Comparison of ENCODE assay signal across 18 mouse cellular contexts in the genomic region with DNA sequence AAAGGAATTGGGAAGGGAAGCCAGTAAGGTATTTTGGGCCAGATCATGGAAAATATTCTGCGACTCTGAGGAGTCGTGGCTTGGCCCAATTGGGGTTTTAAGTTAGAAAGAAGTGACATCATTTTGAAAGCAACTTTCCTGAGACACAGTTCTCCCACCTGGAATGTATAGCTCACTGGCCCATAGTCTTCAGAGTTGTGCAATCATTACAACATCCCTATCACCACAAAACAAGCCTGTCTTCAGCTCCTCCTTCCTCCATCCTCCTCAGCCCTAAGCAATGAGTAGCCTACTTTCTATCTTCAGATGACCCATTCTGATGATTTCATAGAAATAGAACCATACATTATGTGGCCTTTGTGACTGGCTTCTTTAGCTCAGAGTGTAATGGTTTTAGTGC.
A peak's percentile ranks its signal among the peaks of the same experiment; 100 is the strongest.
DNase-seq lines count a peak whose midpoint lies in the region; ATAC-seq lines count a peak whose summit lies in the region.
"Had no signal": no experiment of that assay in that cellular context is flagged by ENCODE, and none has a peak within 500 bp of the region (broad histone marks: within the 10 kb centered on the region; RNA-seq: fewer than 3 reads in every experiment).

No protein-coding gene starts in this region.

- peak; percentile 59 for DNase-seq in 416B (ENCODE audit: low read depth)
- no peak for DNase-seq in right cerebral cortex, postnatal 4 days
- no peak for DNase-seq in layer of hippocampus, postnatal 36 days
- DNase-seq in testis, postnatal 10 days (ENCODE audit: low spot score) = no peak
- DNase-seq: adrenal gland, adult 2 months; adrenal gland, postnatal 10 days; adrenal gland, postnatal 25 days; cerebellum, adult 11 months; cerebellum, adult 18-20 months; cerebellum, adult 8-10 months; cerebellum, adult 9-11 months; cerebellum, postnatal 14 days; cerebellum, postnatal 36 days; forebrain, postnatal 0 days had no signal

- ATAC-seq in granulocyte monocyte progenitor cell, adult 5-6 weeks (replicated peaks; ENCODE audit: poor library complexity, severe bottlenecking) = peak; percentile 92
- peak; percentile 92 for ATAC-seq in megakaryocyte progenitor cell, adult 5-6 weeks (replicated peaks; ENCODE audit: poor library complexity)
- ATAC-seq: forebrain, embryonic 13.5 days; forebrain, embryonic 15.5 days; forebrain, postnatal 0 days had no signal
